In the genomic region with DNA sequence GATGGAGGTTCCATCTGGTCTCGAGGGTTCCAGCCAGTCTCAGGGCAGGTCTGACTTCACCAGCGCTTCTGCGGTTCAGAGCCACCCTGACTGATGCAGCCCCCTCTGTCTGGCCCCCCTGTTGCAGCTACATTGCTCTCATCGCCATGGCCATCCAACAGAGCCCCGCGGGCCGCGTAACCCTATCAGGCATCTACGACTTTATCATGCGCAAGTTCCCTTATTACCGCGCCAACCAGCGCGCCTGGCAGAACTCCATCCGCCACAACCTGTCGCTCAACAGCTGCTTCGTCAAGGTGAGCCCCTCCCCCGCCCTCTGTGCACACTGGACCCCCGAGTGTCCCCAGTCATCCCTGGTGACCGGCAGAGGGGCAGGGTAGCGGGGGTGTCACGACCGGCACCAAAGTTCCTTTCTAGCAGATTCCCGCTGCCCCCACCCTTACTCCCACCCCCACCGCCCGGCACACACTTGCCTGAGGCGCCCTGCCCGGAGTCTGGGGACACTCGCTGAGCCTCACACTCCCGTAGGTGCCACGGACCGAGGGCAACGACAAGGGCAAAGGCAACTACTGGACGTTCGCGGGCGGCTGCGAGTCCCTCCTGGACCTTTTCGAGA, we compare ENCODE assay signal across 8 mouse cellular contexts. TPM values are rescaled to one million over a fixed set of nuclear protein-coding genes. Genes with fewer than 3 reads are reported as not detected.
A peak's percentile ranks its signal among the peaks of the same experiment; 100 is the strongest.
DNase-seq lines count a peak whose midpoint lies in the region; ATAC-seq and TF ChIP-seq lines count a peak whose summit lies in the region.

No protein-coding gene starts in this region.

- H3K4me3 ChIP-seq in heart, embryonic 14.5 days (ENCODE audit: control insufficient read depth in 1 of 2, insufficient read depth in 1 of 2, low read depth in 1 of 2, low read length in 2 of 2): peak overlapping the region; percentile 29 to 40
- H3K4me3 ChIP-seq in embryonic facial prominence, embryonic 10.5 days: peak overlapping the region; percentile 53
- H3K4me3 ChIP-seq in intestine, embryonic 14.5 days (ENCODE audit: low read depth, low read length): peak overlapping the region; percentile 30
- H3K4me3 ChIP-seq in midbrain, postnatal 0 days (ENCODE audit: low read depth, low read length): peak overlapping the region; percentile 28

- peaks cover 3% of the 10 kb centered on the region; the same call in 1 of the 2 replicates for H3K9me3 ChIP-seq in heart, embryonic 14.5 days (ENCODE audit: control insufficient read depth, low read length)
- H3K9me3 ChIP-seq in embryonic facial prominence, embryonic 10.5 days: no peaks in the 10 kb centered on the region
- no peaks in the 10 kb centered on the region for H3K9me3 ChIP-seq in intestine, embryonic 14.5 days (ENCODE audit: control insufficient read depth, low read length)
- H3K9me3 ChIP-seq in midbrain, postnatal 0 days (ENCODE audit: low read length): no peaks in the 10 kb centered on the region

- peak overlapping the region; percentile 64 for H3K9ac ChIP-seq in heart, embryonic 14.5 days (ENCODE audit: low read length)
- no peak overlapping the region for H3K9ac ChIP-seq in intestine, embryonic 14.5 days (ENCODE audit: low read length)
- H3K9ac ChIP-seq in midbrain, postnatal 0 days (replicated peaks; ENCODE audit: low read length, poor library complexity, severe bottlenecking): 0 out of 2 replicates have a peak overlapping the region, but pooled peaks have one; percentile 24

- peak overlapping the region; percentile 82 for H3K4me2 ChIP-seq in heart, embryonic 14.5 days (ENCODE audit: low read length)
- H3K4me2 ChIP-seq in intestine, embryonic 14.5 days (ENCODE audit: low read length): peak overlapping the region; percentile 60
- H3K4me2 ChIP-seq in midbrain, postnatal 0 days (ENCODE audit: low read depth, low read length, poor library complexity, severe bottlenecking): peak overlapping the region; percentile 49

- peaks cover 62% of the 10 kb centered on the region for H3K27me3 ChIP-seq in heart, embryonic 14.5 days (ENCODE audit: control insufficient read depth, insufficient read depth, low read length)
- H3K27me3 ChIP-seq in embryonic facial prominence, embryonic 10.5 days (replicated peaks; ENCODE audit: low read depth, poor library complexity, severe bottlenecking): peaks cover 76% of the 10 kb centered on the region
- H3K27me3 ChIP-seq in intestine, embryonic 14.5 days (replicated peaks; ENCODE audit: control insufficient read depth, insufficient read depth, low read length): peaks cover 62% of the 10 kb centered on the region
- peaks cover 32% of the 10 kb centered on the region for H3K27me3 ChIP-seq in midbrain, postnatal 0 days (ENCODE audit: insufficient read depth, low read length)

- no peaks in the 10 kb centered on the region for H3K36me3 ChIP-seq in heart, embryonic 14.5 days (ENCODE audit: control insufficient read depth, insufficient read depth, low read length)
- no peaks in the 10 kb centered on the region for H3K36me3 ChIP-seq in embryonic facial prominence, embryonic 10.5 days (replicated peaks)
- H3K36me3 ChIP-seq in intestine, embryonic 14.5 days (ENCODE audit: control insufficient read depth, insufficient read depth, low read length): no peaks in the 10 kb centered on the region
- no peaks in the 10 kb centered on the region for H3K36me3 ChIP-seq in midbrain, postnatal 0 days (ENCODE audit: insufficient read depth, low read length)

- 1% methylated on average over 39 of the region's 39 CpGs for WGBS in heart, embryonic 14.5 days
- WGBS in embryonic facial prominence, embryonic 10.5 days: 4% methylated on average over 39 of the region's 39 CpGs
- WGBS in intestine, embryonic 14.5 days: 6% methylated on average over 39 of the region's 39 CpGs
- WGBS in midbrain, postnatal 0 days: 4% methylated on average over 39 of the region's 39 CpGs

- intact Hi-C loops in gastrocnemius, postnatal 14 days (cut with DNase I; ENCODE audit: low total_unique reads): no loop called here

- H3K4me1 ChIP-seq in heart, embryonic 14.5 days (ENCODE audit: control insufficient read depth in 2 of 2, insufficient read depth in 2 of 2, low read length in 2 of 2): peaks cover 4 to 10% of the 10 kb centered on the region in 2 experiments; a peak in 3 of 4 replicates
- peaks cover 18% of the 10 kb centered on the region for H3K4me1 ChIP-seq in embryonic facial prominence, embryonic 10.5 days
- peaks cover 4% of the 10 kb centered on the region; the same call in 1 of the 2 replicates for H3K4me1 ChIP-seq in intestine, embryonic 14.5 days (replicated peaks; ENCODE audit: control insufficient read depth, insufficient read depth, low read length)
- H3K4me1 ChIP-seq in midbrain, postnatal 0 days (ENCODE audit: insufficient read depth, low read length): peaks cover 6% of the 10 kb centered on the region; the same call in 1 of the 2 replicates

- no peak for DNase-seq in heart, adult 9 months (ENCODE audit: low spot score in 2 of 2)
- DNase-seq in embryonic facial prominence, embryonic 10.5 days (ENCODE audit: low spot score): peak; percentile 53
- peak; percentile 64 for DNase-seq in intestine, embryonic 14.5 days (ENCODE audit: low spot score)
- DNase-seq in midbrain, postnatal 0 days (ENCODE audit: low spot score): no peak
- no peak for DNase-seq in right cerebral cortex, postnatal 10 days (ENCODE audit: low spot score in 2 of 2)
- no peak for DNase-seq in gastrocnemius, postnatal 14 days

- TF ChIP-seq CTCF in midbrain, postnatal 0 days (IDR thresholded peaks at IDR 0.05): no peak

- no peak overlapping the region for H3K27ac ChIP-seq in heart, embryonic 14.5 days (replicated peaks in 1 of 2; ENCODE audit: control insufficient read depth in 1 of 2, insufficient read depth in 1 of 2, low read depth in 2 of 2, low read length in 2 of 2)
- H3K27ac ChIP-seq in embryonic facial prominence, embryonic 10.5 days (replicated peaks): no peak overlapping the region
- H3K27ac ChIP-seq in intestine, embryonic 14.5 days (ENCODE audit: low read depth): no peak overlapping the region
- no peak overlapping the region for H3K27ac ChIP-seq in midbrain, postnatal 0 days (ENCODE audit: low read depth, low read length)

- ATAC-seq in heart, embryonic 14.5 days (ENCODE audit: insufficient number of reproducible peaks, insufficient read depth, low FRiP score, low read depth): no peak
- no peak for ATAC-seq in intestine, embryonic 14.5 days (replicated peaks; ENCODE audit: low FRiP score, low TSS enrichment, low read depth)
- no peak for ATAC-seq in midbrain, postnatal 0 days (ENCODE audit: low FRiP score)
- ATAC-seq in CD4-positive, CD25-positive, alpha-beta regulatory T cell, adult 4 months: no peak

RNA-seq across cellular contexts. Expression of a gene that starts 0.9 kb away (rescaled TPM):
- polyA plus RNA-seq in heart, embryonic 14.5 days (2014; fragmentation: Nextera tagmentation; extraction: Ambion mirVana): not detected in 2 replicates
- not detected in 2 replicates for polyA plus RNA-seq in embryonic facial prominence, embryonic 10.5 days (2016; fragmentation: Nextera tagmentation; extraction: Ambion mirVana)
- polyA plus RNA-seq in intestine, embryonic 14.5 days (2014; fragmentation: Nextera tagmentation; extraction: Ambion mirVana): not detected in 2 replicates
- not detected in 2 replicates for total RNA-seq in midbrain, postnatal 0 days (2014; rRNA removed)
- 0.25 TPM in 1 of 2 replicates, not detected in the other for polyA plus RNA-seq in midbrain, postnatal 0 days (2015; fragmentation: Nextera tagmentation; extraction: Ambion mirVana)
- total RNA-seq in gastrocnemius, postnatal 14 days (2021): not detected
- not detected for polyA plus RNA-seq in CD4-positive, CD25-positive, alpha-beta regulatory T cell, adult 4 months (2017; shearing (Covaris generic))

Comparison
In these comparisons a context has a peak if more than half of its experiments do, and no peak if none do; other contexts are left out.
1. DNase-seq: peak in embryonic facial prominence, embryonic 10.5 days (single experiment) and intestine, embryonic 14.5 days (single experiment); none in heart, adult 9 months (0 of 2), midbrain, postnatal 0 days (single experiment), right cerebral cortex, postnatal 10 days (0 of 2) and gastrocnemius, postnatal 14 days (single experiment).
2. Peak in every context shown above with its lines, with median percentiles within 50 percentile points of each other: H3K4me2 ChIP-seq and H3K4me3 ChIP-seq.